Mouse (Mus musculus): ENCODE measurements around the gene Srcin1. TPM values are rescaled to one million over a fixed set of nuclear protein-coding genes. Genes with fewer than 3 reads are reported as not detected.
A peak's percentile ranks its signal among the peaks of the same experiment; 100 is the strongest.

The Srcin1 gene
- polyA plus RNA-seq, 1 experiment from 2014 or later: 2.2 TPM

GRCm38 (mm10) chr11:97499865-97500719, 75.9 kb downstream of the Srcin1 start, which contains the start of gene 4933428G20Rik:
4933428G20Rik (minus strand) TSS chr11:97500340.
- peak; percentile 94 for DNase-seq (ENCODE audit: low spot score, missing footprints)
- H3K4me1 ChIP-seq (ENCODE audit: control insufficient read depth, insufficient read depth, low read length): peaks cover 12% of the 10 kb centered on the region

DNA sequence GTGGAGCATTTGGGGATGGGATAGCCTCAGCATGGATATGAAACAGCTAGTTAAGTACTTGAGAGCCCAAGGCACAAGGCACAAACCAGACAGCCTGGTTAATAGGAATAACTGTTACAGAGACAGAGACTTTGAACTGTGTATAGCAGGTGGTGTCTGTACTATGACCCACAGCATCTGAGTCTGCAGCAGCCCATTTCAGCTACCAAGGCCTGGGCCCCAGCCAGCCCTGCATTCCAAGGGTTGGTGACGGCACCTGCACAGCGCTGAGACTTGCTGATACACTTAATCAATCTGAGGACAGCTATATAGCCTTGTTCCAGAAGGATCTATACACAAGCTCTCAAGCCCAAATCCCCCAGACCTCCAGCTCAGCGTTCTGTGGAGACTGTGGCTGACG, 78.4 kb downstream of the Srcin1 start:
- no peaks in the 10 kb centered on the region for H3K9me3 ChIP-seq (ENCODE audit: control insufficient read depth, low read length)
- no peak for ATAC-seq (ENCODE audit: low FRiP score)
- H3K9ac ChIP-seq (ENCODE audit: low read length): no peak overlapping the region
- WGBS: 88% methylated on average over 4 of the region's 4 CpGs
- H3K4me2 ChIP-seq: no peak overlapping the region
- no peak overlapping the region for H3K27ac ChIP-seq (ENCODE audit: low read depth, low read length)
- peaks cover 39% of the 10 kb centered on the region for H3K27me3 ChIP-seq (ENCODE audit: control insufficient read depth, insufficient read depth, low read length)
- no peaks in the 10 kb centered on the region for H3K36me3 ChIP-seq (ENCODE audit: control insufficient read depth, insufficient read depth, low read length)
- no peak overlapping the region for H3K4me3 ChIP-seq (ENCODE audit: low read depth, low read length)
- peaks cover 12% of the 10 kb centered on the region for H3K4me1 ChIP-seq (ENCODE audit: control insufficient read depth, insufficient read depth, low read length)
- DNase-seq (ENCODE audit: low spot score, missing footprints): no peak

More at GRCm38 (mm10) chr11:97499865-97500719, 75.9 kb downstream of the Srcin1 start, which contains the start of gene 4933428G20Rik:
- H3K27me3 ChIP-seq (ENCODE audit: control insufficient read depth, insufficient read depth, low read length): peaks cover 44% of the 10 kb centered on the region
- no peaks in the 10 kb centered on the region for H3K9me3 ChIP-seq (ENCODE audit: control insufficient read depth, low read length)
- H3K4me2 ChIP-seq: peak within 1 kb of the TSS; percentile 69
- H3K4me3 ChIP-seq (ENCODE audit: low read depth, low read length): peak within 1 kb of the TSS; percentile 41
- peak; percentile 30; the same call in 1 of the 2 replicates for ATAC-seq (ENCODE audit: low FRiP score)
- no peaks in the 10 kb centered on the region for H3K36me3 ChIP-seq (ENCODE audit: control insufficient read depth, insufficient read depth, low read length)
- no peak within 1 kb of the TSS for H3K27ac ChIP-seq (ENCODE audit: low read depth, low read length)
- 6% methylated on average over 73 of the region's 88 CpGs for WGBS
- peak within 1 kb of the TSS; percentile 45; the same call in 1 of the 2 replicates for H3K9ac ChIP-seq (ENCODE audit: low read length)

DNA sequence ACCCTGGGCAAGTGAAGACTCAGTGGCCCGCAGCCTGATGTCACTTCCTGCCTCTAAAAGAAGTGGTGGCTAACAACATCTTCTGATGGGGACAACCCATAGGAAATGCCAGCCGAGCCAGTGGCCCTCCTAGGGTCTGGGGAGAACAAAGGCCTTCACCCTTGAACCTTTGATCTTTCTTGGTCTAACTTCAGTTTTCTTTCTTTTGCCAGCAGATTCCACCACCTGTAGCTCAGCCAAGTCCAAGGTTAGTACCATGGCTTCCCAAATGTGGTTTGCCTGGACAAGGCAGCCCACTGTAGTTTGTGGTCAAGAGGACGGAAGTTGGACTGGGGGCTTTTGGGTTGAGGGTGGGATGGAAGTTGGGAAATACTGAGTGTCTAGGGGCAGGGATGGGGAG, 83.2 kb downstream of the Srcin1 start:
- H3K9ac ChIP-seq (ENCODE audit: low read length): no peak overlapping the region
- 0 out of 2 replicates have a peak, but pooled peaks cover 4% of the 10 kb centered on the region for H3K4me1 ChIP-seq (ENCODE audit: control insufficient read depth, insufficient read depth, low read length)
- H3K27me3 ChIP-seq (ENCODE audit: control insufficient read depth, insufficient read depth, low read length): no peaks in the 10 kb centered on the region
- H3K4me2 ChIP-seq: no peak overlapping the region
- DNase-seq (ENCODE audit: low spot score, missing footprints) (no peak), ATAC-seq (ENCODE audit: low FRiP score) (no peak)
- H3K9me3 ChIP-seq (ENCODE audit: control insufficient read depth, low read length): no peaks in the 10 kb centered on the region
- WGBS: 83% methylated on average over 3 of the region's 3 CpGs
- H3K4me3 ChIP-seq (ENCODE audit: low read depth, low read length): no peak overlapping the region
- H3K27ac ChIP-seq (ENCODE audit: low read depth, low read length): no peak overlapping the region
- no peaks in the 10 kb centered on the region for H3K36me3 ChIP-seq (ENCODE audit: control insufficient read depth, insufficient read depth, low read length)

DNA sequence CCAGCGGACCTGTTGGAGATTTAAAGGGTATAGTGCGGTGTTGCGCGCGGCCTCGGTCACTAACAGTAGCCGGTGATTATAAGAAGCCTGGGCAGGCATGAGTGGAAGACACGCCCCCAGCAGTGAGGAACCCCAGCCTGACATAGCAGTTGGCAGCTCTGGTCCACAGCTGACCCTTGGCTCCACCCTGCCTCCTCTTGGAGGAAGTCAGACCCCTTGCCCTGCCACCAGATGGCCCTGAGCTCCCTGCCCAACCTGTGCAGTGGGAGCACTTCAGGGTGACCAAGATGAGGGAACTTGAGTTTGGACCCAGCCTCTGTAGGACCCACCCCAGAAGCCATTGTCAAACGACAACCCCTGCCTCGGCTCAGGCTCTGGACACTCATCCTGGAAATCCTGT, 84.3 kb downstream of the Srcin1 start:
- no peak for DNase-seq (ENCODE audit: low spot score, missing footprints)
- H3K4me3 ChIP-seq (ENCODE audit: low read depth, low read length): no peak overlapping the region
- H3K4me1 ChIP-seq (ENCODE audit: control insufficient read depth, insufficient read depth, low read length): 0 out of 2 replicates have a peak, but pooled peaks cover 4% of the 10 kb centered on the region
- no peaks in the 10 kb centered on the region for H3K36me3 ChIP-seq (ENCODE audit: control insufficient read depth, insufficient read depth, low read length)
- no peak overlapping the region for H3K9ac ChIP-seq (ENCODE audit: low read length)
- ATAC-seq (ENCODE audit: low FRiP score): no peak
- H3K4me2 ChIP-seq: no peak overlapping the region
- H3K9me3 ChIP-seq (ENCODE audit: control insufficient read depth, low read length): no peaks in the 10 kb centered on the region
- WGBS: 72% methylated on average over 10 of the region's 10 CpGs
- no peak overlapping the region for H3K27ac ChIP-seq (ENCODE audit: low read depth, low read length)
- no peaks in the 10 kb centered on the region for H3K27me3 ChIP-seq (ENCODE audit: control insufficient read depth, insufficient read depth, low read length)

GRCm38 (mm10) chr11:97489589-97490324, 86.2 kb downstream of the Srcin1 start:
- H3K9me3 ChIP-seq (ENCODE audit: control insufficient read depth, low read length): no peaks in the 10 kb centered on the region
- ATAC-seq (ENCODE audit: low FRiP score) (peak; percentile 66; the same call in 1 of the 2 replicates), DNase-seq (ENCODE audit: low spot score, missing footprints) (peak; percentile 98)
- H3K27me3 ChIP-seq (ENCODE audit: control insufficient read depth, insufficient read depth, low read length): no peaks in the 10 kb centered on the region
- H3K4me1 ChIP-seq (ENCODE audit: control insufficient read depth, insufficient read depth, low read length): 0 out of 2 replicates have a peak, but pooled peaks cover 4% of the 10 kb centered on the region
- H3K27ac ChIP-seq (ENCODE audit: low read depth, low read length): no peak overlapping the region
- no peak overlapping the region for H3K4me3 ChIP-seq (ENCODE audit: low read depth, low read length)
- WGBS: 21% methylated on average over 16 of the region's 16 CpGs
- no peaks in the 10 kb centered on the region for H3K36me3 ChIP-seq (ENCODE audit: control insufficient read depth, insufficient read depth, low read length)
- no peak overlapping the region for H3K4me2 ChIP-seq
- no peak overlapping the region for H3K9ac ChIP-seq (ENCODE audit: low read length)

DNA sequence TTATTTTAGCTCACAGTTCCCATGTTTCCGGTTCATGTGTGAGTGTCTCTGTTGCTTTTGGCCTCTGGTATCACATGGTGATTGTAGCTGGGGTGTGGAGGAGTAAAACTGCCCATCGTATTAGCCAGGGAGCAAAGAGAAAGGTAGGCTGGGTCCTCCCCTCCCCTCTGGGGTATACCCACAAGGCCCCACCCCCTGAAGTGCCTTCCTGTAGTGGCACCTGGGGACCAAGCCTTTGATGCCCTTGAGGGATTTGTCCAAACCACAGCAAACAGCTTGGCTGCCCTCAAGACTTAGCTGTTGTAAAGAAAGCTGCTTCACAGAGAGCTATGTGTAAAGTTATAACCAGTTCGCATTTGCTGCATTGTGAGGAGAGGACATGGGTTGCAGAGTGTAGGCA, 88.3 kb downstream of the Srcin1 start:
- WGBS: 80% methylated on average over 3 of the region's 3 CpGs
- H3K36me3 ChIP-seq (ENCODE audit: control insufficient read depth, insufficient read depth, low read length): no peaks in the 10 kb centered on the region

GRCm38 (mm10) chr11:97485661-97486060, 90.3 kb downstream of the Srcin1 start:
- DNase-seq (ENCODE audit: low spot score, missing footprints) (no peak), ATAC-seq (ENCODE audit: low FRiP score) (no peak)
- no peak overlapping the region for H3K4me3 ChIP-seq (ENCODE audit: low read depth, low read length)
- no peaks in the 10 kb centered on the region for H3K9me3 ChIP-seq (ENCODE audit: control insufficient read depth, low read length)
- WGBS: 84% methylated on average over 8 of the region's 8 CpGs
- no peaks in the 10 kb centered on the region for H3K36me3 ChIP-seq (ENCODE audit: control insufficient read depth, insufficient read depth, low read length)
- H3K4me2 ChIP-seq: no peak overlapping the region
- H3K9ac ChIP-seq (ENCODE audit: low read length): no peak overlapping the region
- 0 out of 2 replicates have a peak, but pooled peaks cover 4% of the 10 kb centered on the region for H3K4me1 ChIP-seq (ENCODE audit: control insufficient read depth, insufficient read depth, low read length)
- no peak overlapping the region for H3K27ac ChIP-seq (ENCODE audit: low read depth, low read length)
- no peaks in the 10 kb centered on the region for H3K27me3 ChIP-seq (ENCODE audit: control insufficient read depth, insufficient read depth, low read length)

More for the DNA sequence above, 88.3 kb downstream of the Srcin1 start:
- H3K9me3 ChIP-seq (ENCODE audit: control insufficient read depth, low read length): no peaks in the 10 kb centered on the region
- 0 out of 2 replicates have a peak, but pooled peaks cover 4% of the 10 kb centered on the region for H3K4me1 ChIP-seq (ENCODE audit: control insufficient read depth, insufficient read depth, low read length)
- no peak overlapping the region for H3K9ac ChIP-seq (ENCODE audit: low read length)
- H3K27ac ChIP-seq (ENCODE audit: low read depth, low read length): no peak overlapping the region
- ATAC-seq (ENCODE audit: low FRiP score) (no peak), DNase-seq (ENCODE audit: low spot score, missing footprints) (no peak)
- no peak overlapping the region for H3K4me3 ChIP-seq (ENCODE audit: low read depth, low read length)
- no peak overlapping the region for H3K4me2 ChIP-seq
- no peaks in the 10 kb centered on the region for H3K27me3 ChIP-seq (ENCODE audit: control insufficient read depth, insufficient read depth, low read length)

GRCm38 (mm10) chr11:97479824-97480223, 96.2 kb downstream of the Srcin1 start:
- Histone ChIP-seq H3K4me1 (ENCODE audit: control insufficient read depth, insufficient read depth, low read length) (no peaks in the 10 kb centered on the region; the same call in 1 of the 2 replicates), H3K4me3 (ENCODE audit: low read depth, low read length) (no peak overlapping the region), H3K36me3 (ENCODE audit: control insufficient read depth, insufficient read depth, low read length) (no peaks in the 10 kb centered on the region), H3K9me3 (ENCODE audit: control insufficient read depth, low read length) (no peaks in the 10 kb centered on the region), H3K9ac (ENCODE audit: low read length) (no peak overlapping the region), H3K4me2 (no peak overlapping the region), H3K27ac (ENCODE audit: low read depth, low read length) (no peak overlapping the region), H3K27me3 (ENCODE audit: control insufficient read depth, insufficient read depth, low read length) (no peaks in the 10 kb centered on the region)
- ATAC-seq (ENCODE audit: low FRiP score): no peak
- DNase-seq (ENCODE audit: low spot score, missing footprints): no peak
- WGBS: 92% methylated on average over 8 of the region's 8 CpGs
